Mouse (Mus musculus): ENCODE measurements around the gene Skint4. TPM values are rescaled to one million over a fixed set of nuclear protein-coding genes. Genes with fewer than 3 reads are reported as not detected.

Gene Skint4
- polyA plus RNA-seq (2014; fragmentation: Nextera tagmentation; extraction: Ambion mirVana), result not detected in 2 replicates

GRCm38 (mm10) chr4:112071716-112072115 is at the start of gene Skint4:
Skint4 (plus strand) TSS chr4:112072016.
- DNase-seq (ENCODE audit: low spot score) (no peak), ATAC-seq (ENCODE audit: low FRiP score) (no peak)
- Histone ChIP-seq H3K4me2 (replicated peaks; ENCODE audit: low read depth, low read length) (no peak within 1 kb of the TSS), H3K27me3 (ENCODE audit: control insufficient read depth, insufficient read depth, low read length) (no peaks in the 10 kb centered on the region), H3K36me3 (ENCODE audit: control insufficient read depth, insufficient read depth, low read length) (no peaks in the 10 kb centered on the region), H3K9ac (ENCODE audit: low read depth, low read length) (no peak within 1 kb of the TSS), H3K4me3 (ENCODE audit: low read depth, low read length) (no peak within 1 kb of the TSS), H3K4me1 (replicated peaks; ENCODE audit: control insufficient read depth, insufficient read depth, low read length) (no peaks in the 10 kb centered on the region), H3K27ac (ENCODE audit: low read depth, low read length) (no peak within 1 kb of the TSS), H3K9me3 (ENCODE audit: control insufficient read depth, low read length) (no peaks in the 10 kb centered on the region)

Other genes with a start within 250 kb of the Skint4 start
- not detected in 2 replicates for gene Slc5a9, start 169.1 kb upstream of the Skint4 start, polyA plus RNA-seq (2014; fragmentation: Nextera tagmentation; extraction: Ambion mirVana)
- not detected in 2 replicates for gene Skint8, start 152.6 kb upstream of the Skint4 start, polyA plus RNA-seq (2014; fragmentation: Nextera tagmentation; extraction: Ambion mirVana)
- not detected in 2 replicates for gene Skint7, start 99.1 kb upstream of the Skint4 start, polyA plus RNA-seq (2014; fragmentation: Nextera tagmentation; extraction: Ambion mirVana)
- gene Skint1, start 65.7 kb upstream of the Skint4 start, polyA plus RNA-seq (2014; fragmentation: Nextera tagmentation; extraction: Ambion mirVana), result not detected in 2 replicates
- gene Skint3, start 160.2 kb downstream of the Skint4 start, polyA plus RNA-seq (2014; fragmentation: Nextera tagmentation; extraction: Ambion mirVana), result 0.04 TPM in 1 of 2 replicates, not detected in the other